Mouse (Mus musculus): ENCODE data around the gene Blvra.

GRCm38 (mm10) chr2:127137838-127138420 is 67.5 kb downstream of the Blvra start:
- peak; percentile 33; the same call in 1 of the 2 replicates for TF ChIP-seq CTCF (IDR thresholded peaks at IDR 0.05)
- TF ChIP-seq POLR2A (IDR thresholded peaks at IDR 0.05; ENCODE audit: insufficient read depth, low read depth, low read length) = no peak
- TF ChIP-seq EP300 (IDR thresholded peaks at IDR 0.05; ENCODE audit: insufficient read depth, low read depth, low read length) = no peak
